Mouse (Mus musculus) right cerebral cortex, postnatal 36 days (tissue): ENCODE results near the gene Scg5.

ENCODE experiments used
- DNase-seq, 2 experiments: peaks; one replicate each; pipeline ENCODE4 v3.0.0; 2022; ENCODE audit warnings: low spot score in 2 of 2, mixed read lengths in 1 of 2

Scg5 gene

DNA sequence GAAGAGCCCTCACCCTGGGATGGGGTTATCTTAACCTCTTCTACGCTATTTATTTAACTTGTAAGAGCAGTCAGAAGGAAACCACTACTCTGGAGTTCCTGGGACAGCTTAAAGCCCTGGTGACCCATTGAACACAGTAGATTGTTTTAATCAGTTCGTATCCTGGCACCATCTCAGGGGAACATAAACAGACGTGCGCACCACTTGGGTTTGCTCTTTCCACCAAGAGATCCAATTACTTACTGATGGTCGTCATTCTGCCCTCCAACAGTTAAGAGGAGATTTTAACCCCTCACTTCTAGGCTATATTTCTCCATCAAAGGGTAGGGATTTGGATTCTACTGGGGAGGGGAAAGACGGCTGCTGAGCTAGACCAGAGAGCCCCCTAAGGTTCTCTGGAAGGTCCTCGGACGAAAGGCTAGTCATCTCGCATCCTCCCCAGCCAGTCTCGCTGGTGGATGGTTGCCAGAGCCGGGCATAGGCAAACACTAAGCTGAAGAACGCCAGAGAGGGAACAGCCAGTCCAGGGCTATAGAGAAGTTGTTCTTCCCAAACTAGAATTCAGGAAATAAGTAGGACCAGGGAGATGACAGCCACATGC is 71.9 kb downstream of the Scg5 start:
- no peak for DNase-seq

GRCm38 (mm10) chr2:113749721-113750120 is 79.2 kb downstream of the Scg5 start:
- no peak for DNase-seq

DNA sequence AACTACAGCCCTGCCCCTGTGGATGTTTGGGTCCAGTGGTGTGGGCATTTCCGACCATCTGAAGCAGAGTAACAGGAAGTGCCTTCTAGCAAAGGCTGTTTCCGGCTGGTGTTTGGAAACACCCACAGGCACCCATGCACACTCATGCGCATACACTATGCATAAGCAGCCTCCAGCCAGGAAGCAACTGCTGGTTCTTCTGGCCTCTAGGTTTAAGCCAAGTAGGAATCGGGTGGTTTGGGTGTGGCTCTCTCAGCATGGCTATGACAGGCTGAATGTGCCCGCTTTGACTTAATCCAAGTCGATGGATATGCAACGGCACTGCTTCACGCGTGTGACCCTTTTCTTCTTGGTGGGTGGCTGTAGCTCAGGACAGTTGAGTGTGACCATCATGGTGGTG is 79.6 kb downstream of the Scg5 start:
- no peak for DNase-seq

DNA sequence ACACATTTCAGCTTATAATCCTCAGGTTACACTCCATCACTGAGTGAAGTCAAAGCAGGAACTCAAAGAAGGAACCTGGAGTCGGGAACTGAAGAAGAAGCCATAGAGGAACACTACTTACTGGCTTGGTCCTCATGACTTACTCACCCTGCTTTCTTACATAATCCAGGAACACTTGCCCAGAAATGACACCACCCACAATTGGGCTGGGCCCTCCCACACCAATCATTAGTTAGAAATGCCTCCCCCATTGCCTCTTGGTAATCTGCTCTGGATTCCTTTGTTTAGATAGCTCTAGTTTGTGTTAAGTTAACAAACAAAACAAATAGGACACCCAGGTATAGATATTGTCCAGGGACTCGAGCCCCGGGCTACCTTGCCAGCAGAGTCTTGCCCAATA is 100.3 kb downstream of the Scg5 start:
- no peak for DNase-seq
